In genomic region chr17:28711237-28711636, GRCm38 (mm10) we compare ENCODE assay signal across 20 mouse cellular contexts. TPM values are rescaled to one million over a fixed set of nuclear protein-coding genes. Genes with fewer than 3 reads are reported as not detected.
DNase-seq lines count a peak whose midpoint lies in the region; ATAC-seq and TF ChIP-seq lines count a peak whose summit lies in the region.
"Had no signal": no experiment of that assay in that cellular context is flagged by ENCODE, and none has a peak within 500 bp of the region (broad histone marks: within the 10 kb centered on the region; RNA-seq: fewer than 3 reads in every experiment).

No protein-coding gene starts in this region.

- 90% methylated on average over 6 of the region's 6 CpGs for WGBS in intestine, embryonic 16.5 days
- WGBS in intestine, embryonic 15.5 days, result 91% methylated on average over 6 of the region's 6 CpGs
- 91% methylated on average over 6 of the region's 6 CpGs for WGBS in lung, postnatal 0 days
- WGBS in liver, embryonic 13.5 days (ENCODE audit: insufficient replicate concordance), result 88% methylated on average over 6 of the region's 6 CpGs
- 90% methylated on average over 6 of the region's 6 CpGs for WGBS in hindbrain, embryonic 13.5 days

- no peak overlapping the region for H3K9ac ChIP-seq in intestine, embryonic 16.5 days (ENCODE audit: low read depth, low read length)
- H3K9ac ChIP-seq in intestine, embryonic 15.5 days, result no peak overlapping the region
- H3K9ac ChIP-seq in lung, postnatal 0 days (replicated peaks; ENCODE audit: low read depth), result no peak overlapping the region
- no peak overlapping the region for H3K9ac ChIP-seq in liver, embryonic 13.5 days
- H3K9ac ChIP-seq in hindbrain, embryonic 13.5 days, result no peak overlapping the region
- H3K9ac ChIP-seq: embryonic facial prominence, embryonic 15.5 days; forebrain, postnatal 0 days; hindbrain, embryonic 14.5 days; limb, embryonic 13.5 days; midbrain, embryonic 15.5 days had no signal

- no peaks in the 10 kb centered on the region for H3K27me3 ChIP-seq in intestine, embryonic 16.5 days (replicated peaks; ENCODE audit: control insufficient read depth, insufficient read depth, low read length)
- no peaks in the 10 kb centered on the region for H3K27me3 ChIP-seq in intestine, embryonic 15.5 days (replicated peaks)
- no peaks in the 10 kb centered on the region for H3K27me3 ChIP-seq in lung, postnatal 0 days (replicated peaks; ENCODE audit: insufficient read depth, low read length)
- H3K27me3 ChIP-seq in liver, embryonic 13.5 days, result no peaks in the 10 kb centered on the region
- H3K27me3 ChIP-seq in hindbrain, embryonic 13.5 days, result no peaks in the 10 kb centered on the region
- H3K27me3 ChIP-seq: embryonic facial prominence, embryonic 15.5 days; limb, embryonic 13.5 days; midbrain, embryonic 15.5 days had no signal

- H3K4me3 ChIP-seq in intestine, embryonic 16.5 days (ENCODE audit: low read length), result no peak overlapping the region
- no peak overlapping the region for H3K4me3 ChIP-seq in intestine, embryonic 15.5 days (replicated peaks)
- no peak overlapping the region for H3K4me3 ChIP-seq in lung, postnatal 0 days (ENCODE audit: low read depth, low read length)
- no peak overlapping the region for H3K4me3 ChIP-seq in liver, embryonic 13.5 days (replicated peaks)
- no peak overlapping the region for H3K4me3 ChIP-seq in hindbrain, embryonic 13.5 days
- H3K4me3 ChIP-seq: embryonic facial prominence, embryonic 15.5 days; heart, embryonic 10.5 days; limb, embryonic 13.5 days; midbrain, embryonic 15.5 days; myocyte had no signal

- no peaks in the 10 kb centered on the region for H3K9me3 ChIP-seq in intestine, embryonic 16.5 days (ENCODE audit: control insufficient read depth, low read length)
- no peaks in the 10 kb centered on the region for H3K9me3 ChIP-seq in intestine, embryonic 15.5 days
- no peaks in the 10 kb centered on the region for H3K9me3 ChIP-seq in lung, postnatal 0 days (ENCODE audit: low read length)
- no peaks in the 10 kb centered on the region for H3K9me3 ChIP-seq in liver, embryonic 13.5 days (replicated peaks)
- H3K9me3 ChIP-seq in hindbrain, embryonic 13.5 days, result no peaks in the 10 kb centered on the region
- H3K9me3 ChIP-seq: embryonic facial prominence, embryonic 15.5 days; G1E; heart, embryonic 10.5 days; limb, embryonic 13.5 days; midbrain, embryonic 15.5 days had no signal

- peak; percentile 4 for DNase-seq in lung, postnatal 0 days (ENCODE audit: low spot score)
- no peak for DNase-seq in lung, adult 18-20 months
- DNase-seq in liver, embryonic 13.5 days, result no peak
- DNase-seq in thymus, postnatal 10 days (ENCODE audit: low spot score in 2 of 2), result no peak
- DNase-seq: adrenal gland, postnatal 25 days; cerebellum, adult 18-20 months; cerebellum, postnatal 36 days; forebrain, postnatal 0 days; heart, postnatal 14 days; thymus, postnatal 14 days had no signal

- TF ChIP-seq EP300 in lung, postnatal 0 days (IDR thresholded peaks at IDR 0.05), result no peak

- H3K4me1 ChIP-seq in intestine, embryonic 16.5 days (ENCODE audit: control insufficient read depth, insufficient read depth, low read length), result peaks cover 47% of the 10 kb centered on the region
- H3K4me1 ChIP-seq in intestine, embryonic 15.5 days (replicated peaks), result peaks cover 38% of the 10 kb centered on the region
- peaks cover 10% of the 10 kb centered on the region; the same call in 1 of the 2 replicates for H3K4me1 ChIP-seq in lung, postnatal 0 days (ENCODE audit: insufficient read depth, low read depth, low read length)
- peaks cover 64% of the 10 kb centered on the region for H3K4me1 ChIP-seq in liver, embryonic 13.5 days (replicated peaks)
- H3K4me1 ChIP-seq in hindbrain, embryonic 13.5 days (replicated peaks), result peaks cover 13% of the 10 kb centered on the region
- H3K4me1 ChIP-seq: midbrain, embryonic 15.5 days had no signal

- ATAC-seq in intestine, embryonic 16.5 days, result peak; percentile 48
- ATAC-seq in intestine, embryonic 15.5 days, result no peak
- no peak for ATAC-seq in lung, postnatal 0 days
- ATAC-seq in liver, embryonic 13.5 days (ENCODE audit: low read depth), result peak; percentile 48; the same call in 1 of the 2 replicates
- ATAC-seq in hindbrain, embryonic 13.5 days (ENCODE audit: low FRiP score), result no peak
- ATAC-seq: forebrain, postnatal 0 days; midbrain, embryonic 15.5 days had no signal

- H3K4me2 ChIP-seq in intestine, embryonic 16.5 days (ENCODE audit: low read depth, low read length), result no peak overlapping the region; the same call in 1 of the 2 replicates
- H3K4me2 ChIP-seq in intestine, embryonic 15.5 days (replicated peaks), result no peak overlapping the region
- H3K4me2 ChIP-seq in lung, postnatal 0 days (replicated peaks; ENCODE audit: low read depth, low read length), result no peak overlapping the region
- H3K4me2 ChIP-seq in liver, embryonic 13.5 days, result no peak overlapping the region
- H3K4me2 ChIP-seq in hindbrain, embryonic 13.5 days, result no peak overlapping the region
- H3K4me2 ChIP-seq: embryonic facial prominence, embryonic 15.5 days; hindbrain, embryonic 14.5 days; limb, embryonic 13.5 days; midbrain, embryonic 15.5 days had no signal

- no peak overlapping the region for H3K27ac ChIP-seq in intestine, embryonic 16.5 days (ENCODE audit: low read length)
- no peak overlapping the region for H3K27ac ChIP-seq in intestine, embryonic 15.5 days
- no peak overlapping the region for H3K27ac ChIP-seq in lung, postnatal 0 days (ENCODE audit: low read length)
- H3K27ac ChIP-seq in liver, embryonic 13.5 days, result no peak overlapping the region; the same call in 1 of the 2 replicates
- H3K27ac ChIP-seq in hindbrain, embryonic 13.5 days, result no peak overlapping the region
- H3K27ac ChIP-seq: embryonic facial prominence, embryonic 15.5 days; hindbrain, embryonic 14.5 days; limb, embryonic 13.5 days; midbrain, embryonic 15.5 days had no signal

- H3K36me3 ChIP-seq in intestine, embryonic 16.5 days (ENCODE audit: control insufficient read depth, insufficient read depth, low read length), result peaks cover 14% of the 10 kb centered on the region
- peaks cover 4% of the 10 kb centered on the region; the same call in 1 of the 2 replicates for H3K36me3 ChIP-seq in intestine, embryonic 15.5 days
- no peaks in the 10 kb centered on the region for H3K36me3 ChIP-seq in lung, postnatal 0 days (ENCODE audit: insufficient read depth, low read length)
- H3K36me3 ChIP-seq in liver, embryonic 13.5 days, result peaks cover 27% of the 10 kb centered on the region
- peaks cover 27% of the 10 kb centered on the region for H3K36me3 ChIP-seq in hindbrain, embryonic 13.5 days

- TF ChIP-seq CTCF in lung, postnatal 0 days (IDR thresholded peaks at IDR 0.05), result no peak

RNA-seq across cellular contexts. Expression of gene AC170998.1, which starts 14.6 kb away (rescaled TPM):
- 2.1 TPM in 2 replicates for polyA plus RNA-seq in intestine, embryonic 16.5 days (2015; fragmentation: Nextera tagmentation; extraction: Ambion mirVana)
- 2.1 and 2.4 TPM in 2 replicates for polyA plus RNA-seq in intestine, embryonic 15.5 days (2015; fragmentation: Nextera tagmentation; extraction: Ambion mirVana)
- polyA plus RNA-seq in lung, postnatal 0 days (2015; fragmentation: Nextera tagmentation; extraction: Ambion mirVana), result 2.0 and 2.4 TPM in 2 replicates
- 0.75 and 1.2 TPM in 2 replicates for polyA plus RNA-seq in liver, embryonic 13.5 days (2015; fragmentation: Nextera tagmentation; extraction: Ambion mirVana)
- polyA plus RNA-seq in hindbrain, embryonic 13.5 days (2015; fragmentation: Nextera tagmentation; extraction: Ambion mirVana), result 2.2 and 3.3 TPM in 2 replicates
- polyA plus RNA-seq: G1E, myocyte had no signal

RNA-seq across cellular contexts. Expression of gene Mapk14, which starts 20.1 kb away (rescaled TPM):
- 34.5 and 37.5 TPM in 2 replicates for polyA plus RNA-seq in intestine, embryonic 16.5 days (2015; fragmentation: Nextera tagmentation; extraction: Ambion mirVana)
- polyA plus RNA-seq in intestine, embryonic 15.5 days (2015; fragmentation: Nextera tagmentation; extraction: Ambion mirVana), result 42.4 and 45.5 TPM in 2 replicates
- 31.9 and 34.0 TPM in 2 replicates for polyA plus RNA-seq in lung, postnatal 0 days (2015; fragmentation: Nextera tagmentation; extraction: Ambion mirVana)
- polyA plus RNA-seq in liver, embryonic 13.5 days (2015; fragmentation: Nextera tagmentation; extraction: Ambion mirVana), result 30.8 and 32.5 TPM in 2 replicates
- polyA plus RNA-seq in hindbrain, embryonic 13.5 days (2015; fragmentation: Nextera tagmentation; extraction: Ambion mirVana), result 25.3 and 26.9 TPM in 2 replicates

RNA-seq across cellular contexts. Expression of gene Slc26a8, which starts 21.2 kb away (rescaled TPM):
- 0.17 and 0.28 TPM in 2 replicates for polyA plus RNA-seq in intestine, embryonic 16.5 days (2015; fragmentation: Nextera tagmentation; extraction: Ambion mirVana)
- polyA plus RNA-seq in intestine, embryonic 15.5 days (2015; fragmentation: Nextera tagmentation; extraction: Ambion mirVana), result 0.11 and 0.20 TPM in 2 replicates
- 0.60 and 0.68 TPM in 2 replicates for polyA plus RNA-seq in lung, postnatal 0 days (2015; fragmentation: Nextera tagmentation; extraction: Ambion mirVana)
- 0.09 and 0.20 TPM in 2 replicates for polyA plus RNA-seq in liver, embryonic 13.5 days (2015; fragmentation: Nextera tagmentation; extraction: Ambion mirVana)
- polyA plus RNA-seq in hindbrain, embryonic 13.5 days (2015; fragmentation: Nextera tagmentation; extraction: Ambion mirVana), result 1.00 and 1.1 TPM in 2 replicates
- polyA plus RNA-seq: myocyte had no signal

RNA-seq across cellular contexts. Expression of gene Mapk13, which starts 57.9 kb away (rescaled TPM):
- 259 and 260 TPM in 2 replicates for polyA plus RNA-seq in intestine, embryonic 16.5 days (2015; fragmentation: Nextera tagmentation; extraction: Ambion mirVana)
- 214 and 219 TPM in 2 replicates for polyA plus RNA-seq in intestine, embryonic 15.5 days (2015; fragmentation: Nextera tagmentation; extraction: Ambion mirVana)
- polyA plus RNA-seq in lung, postnatal 0 days (2015; fragmentation: Nextera tagmentation; extraction: Ambion mirVana), result 46.7 and 46.9 TPM in 2 replicates
- 1.7 and 2.2 TPM in 2 replicates for polyA plus RNA-seq in liver, embryonic 13.5 days (2015; fragmentation: Nextera tagmentation; extraction: Ambion mirVana)
- polyA plus RNA-seq in hindbrain, embryonic 13.5 days (2015; fragmentation: Nextera tagmentation; extraction: Ambion mirVana), result 0.93 and 1.2 TPM in 2 replicates
- polyA plus RNA-seq: G1E had no signal

Comparison
In these comparisons a context has a peak if more than half of its experiments do, and no peak if none do; other contexts are left out.
1. ATAC-seq: peak in intestine, embryonic 16.5 days (single experiment) and liver, embryonic 13.5 days (single experiment); none in intestine, embryonic 15.5 days (single experiment), lung, postnatal 0 days (single experiment) and hindbrain, embryonic 13.5 days (single experiment).